Mouse (Mus musculus): ENCODE data around the gene Atxn1.

- TF ChIP-seq POLR2A (IDR thresholded peaks at IDR 0.05; ENCODE audit: low read depth, low read length) (no peak), CTCF (IDR thresholded peaks at IDR 0.05; ENCODE audit: borderline replicate concordance, insufficient read depth, low read length) (no peak)
These were observed 271.7 kb downstream of the Atxn1 start for GRCm38 (mm10) chr13:45693126-45693525.
